Mouse (Mus musculus) E14TG2a.4 (cell line): Measurements from ENCODE around the gene Lpp.

ENCODE experiments used
- H3K27me3 ChIP-seq: 2 replicates; pipeline ENCODE4 v1.6.1; 2014; ENCODE audit warnings: low read length, control low read depth; ENCODE audit not compliant: insufficient read depth
- H3K36me3 ChIP-seq: 2 replicates; pipeline ENCODE4 v1.6.1; 2014; ENCODE audit warnings: low read length, control low read depth; ENCODE audit not compliant: insufficient read depth
- H3K4me1 ChIP-seq: replicated peaks from 2 replicates; pipeline ENCODE4 v1.6.1; 2014; ENCODE audit warnings: low read depth, low read length, control low read depth
- H3K4me3 ChIP-seq: replicated peaks from 2 replicates; pipeline ENCODE4 v1.5.1; 2014; ENCODE audit warnings: mild to moderate bottlenecking, low read length
- H3K9me3 ChIP-seq: 2 replicates; pipeline ENCODE4 v1.6.1; 2014; ENCODE audit warnings: low read length, control low read depth
- CTCF ChIP-seq: conservative IDR thresholded peaks from 2 replicates; pipeline ENCODE4 v1.5.1; 2014; ENCODE audit warnings: low read length
- NANOG ChIP-seq: IDR thresholded peaks from 2 replicates; pipeline ENCODE4 v1.6.1; 2014; ENCODE audit warnings: borderline replicate concordance, low read length, mixed read lengths
- POU5F1 ChIP-seq: IDR thresholded peaks from 2 replicates; pipeline ENCODE4 v1.6.1; 2014; ENCODE audit warnings: low read length, borderline replicate concordance

Lpp gene

GRCm38 (mm10) chr16:24423751-24424150, 30.4 kb downstream of the Lpp start:
- Histone ChIP-seq H3K36me3 (no peaks in the 10 kb centered on the region), H3K4me3 (no peak overlapping the region), H3K9me3 (no peaks in the 10 kb centered on the region), H3K4me1 (peaks cover 40% of the 10 kb centered on the region), H3K27me3 (no peaks in the 10 kb centered on the region)
- TF ChIP-seq NANOG = no peak
- no peak for TF ChIP-seq CTCF
- no peak for TF ChIP-seq POU5F1

DNA sequence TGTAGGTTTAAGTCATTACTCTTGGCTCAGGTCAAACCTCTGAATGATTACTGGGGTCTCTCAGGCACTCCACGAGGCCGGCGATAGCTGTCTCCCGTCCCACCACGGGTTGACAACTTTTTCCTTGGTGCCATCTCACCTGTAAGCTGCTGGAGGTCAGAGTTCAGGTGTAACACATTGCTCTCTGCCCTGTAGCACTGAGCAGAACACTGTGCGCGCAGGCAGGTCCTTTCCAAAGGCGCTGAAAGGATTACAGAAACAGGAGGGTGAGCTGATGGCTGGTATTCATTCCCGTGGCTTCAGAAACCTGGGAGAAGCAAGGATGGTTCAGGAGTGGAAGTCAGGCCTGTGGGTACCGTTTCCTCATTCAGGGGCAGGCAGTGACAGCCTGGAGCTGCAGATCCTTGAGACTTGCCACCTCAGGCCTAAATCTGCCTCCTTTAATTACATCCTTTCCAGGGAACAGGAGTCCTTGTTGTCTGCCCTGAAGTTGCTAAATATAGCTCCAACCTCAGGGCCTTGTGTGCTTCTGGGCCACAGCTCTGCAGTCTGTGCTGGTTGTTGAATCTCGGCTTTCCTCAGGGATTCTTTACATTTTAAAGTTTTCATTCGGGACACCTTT, 31.2 kb downstream of the Lpp start:
- TF ChIP-seq NANOG (no peak), CTCF (no peak), POU5F1 (no peak)
- Histone ChIP-seq H3K4me3 (no peak overlapping the region), H3K9me3 (no peaks in the 10 kb centered on the region), H3K36me3 (no peaks in the 10 kb centered on the region), H3K27me3 (no peaks in the 10 kb centered on the region), H3K4me1 (peaks cover 40% of the 10 kb centered on the region)

DNA sequence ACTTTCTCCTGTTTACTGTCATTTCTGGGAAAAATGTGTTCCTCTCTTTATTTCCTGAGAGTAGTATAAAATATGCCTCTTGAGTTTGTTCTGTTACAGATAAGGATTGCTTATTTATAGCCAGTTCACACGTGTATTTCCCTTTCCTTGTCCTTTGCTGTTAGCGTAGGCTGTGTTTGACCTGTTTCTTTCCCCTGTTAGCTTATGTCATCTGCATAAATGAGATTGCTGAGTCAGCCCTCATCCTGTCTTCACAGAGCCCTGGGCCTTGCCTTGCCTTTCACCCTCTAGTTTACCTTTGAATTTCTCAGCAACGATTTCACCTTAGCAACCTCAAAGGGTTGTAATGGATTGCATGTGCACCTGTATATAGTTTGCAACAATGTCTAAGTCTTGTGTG, 32.5 kb downstream of the Lpp start:
- H3K9me3 ChIP-seq = no peaks in the 10 kb centered on the region
- no peaks in the 10 kb centered on the region for H3K27me3 ChIP-seq
- no peaks in the 10 kb centered on the region for H3K36me3 ChIP-seq
- H3K4me3 ChIP-seq = no peak overlapping the region
- H3K4me1 ChIP-seq = peaks cover 33% of the 10 kb centered on the region
- TF ChIP-seq NANOG (no peak), CTCF (no peak), POU5F1 (no peak)

GRCm38 (mm10) chr16:24427606-24428005, 34.3 kb downstream of the Lpp start:
- H3K9me3 ChIP-seq = no peaks in the 10 kb centered on the region
- H3K4me3 ChIP-seq = no peak overlapping the region
- H3K36me3 ChIP-seq = no peaks in the 10 kb centered on the region
- TF ChIP-seq NANOG (no peak), POU5F1 (no peak), CTCF (no peak)
- H3K27me3 ChIP-seq = no peaks in the 10 kb centered on the region
- peaks cover 20% of the 10 kb centered on the region; the same call in 1 of the 2 replicates for H3K4me1 ChIP-seq

DNA sequence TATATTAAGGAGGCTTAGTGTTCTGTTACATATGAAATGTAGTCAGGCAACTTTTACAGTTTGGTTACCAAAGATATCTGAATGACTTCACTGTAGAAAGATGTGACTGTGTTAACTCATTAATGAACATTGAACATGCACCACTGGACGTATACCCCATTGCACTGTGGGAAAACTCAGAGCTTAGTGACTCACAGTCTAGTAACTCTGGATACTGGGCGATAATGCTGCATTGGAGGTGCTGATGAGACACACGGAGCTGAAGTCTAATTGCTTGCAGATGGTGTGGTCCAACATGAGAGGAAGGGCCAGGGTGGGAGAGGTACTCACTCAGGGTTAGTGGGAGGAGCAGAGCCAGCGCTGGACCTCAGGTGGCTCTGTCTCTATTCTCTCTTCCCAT, 34.7 kb downstream of the Lpp start:
- Histone ChIP-seq H3K9me3 (no peaks in the 10 kb centered on the region), H3K36me3 (no peaks in the 10 kb centered on the region), H3K4me1 (peaks cover 21% of the 10 kb centered on the region; the same call in 1 of the 2 replicates), H3K27me3 (no peaks in the 10 kb centered on the region), H3K4me3 (no peak overlapping the region)
- TF ChIP-seq NANOG (no peak), CTCF (no peak), POU5F1 (no peak)

GRCm38 (mm10) chr16:24428742-24429141, 35.4 kb downstream of the Lpp start:
- H3K9me3 ChIP-seq = no peaks in the 10 kb centered on the region
- no peaks in the 10 kb centered on the region for H3K36me3 ChIP-seq
- peaks cover 25% of the 10 kb centered on the region for H3K4me1 ChIP-seq
- no peak overlapping the region for H3K4me3 ChIP-seq
- TF ChIP-seq POU5F1 (no peak), CTCF (no peak), NANOG (no peak)
- H3K27me3 ChIP-seq = no peaks in the 10 kb centered on the region

DNA sequence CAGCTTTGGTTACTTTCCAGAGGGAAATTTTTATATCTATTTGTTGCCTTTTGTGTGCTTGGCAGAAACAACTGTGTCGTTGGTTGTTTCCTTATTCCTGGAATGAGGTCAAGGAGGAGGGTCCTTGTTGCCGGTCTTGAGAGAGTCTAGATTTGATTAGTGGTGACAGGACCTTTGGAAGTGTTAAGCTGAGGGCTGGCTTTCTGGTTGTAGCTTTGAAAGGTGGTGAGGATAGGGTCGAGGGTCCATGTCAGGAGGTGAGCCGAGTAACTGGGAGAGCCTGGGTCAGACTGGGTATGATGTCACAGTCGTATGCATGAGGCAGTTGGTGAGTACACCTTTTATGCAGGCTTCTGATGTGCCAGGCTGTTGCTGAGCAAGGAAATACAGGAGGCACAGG, 36.4 kb downstream of the Lpp start:
- Histone ChIP-seq H3K4me1 (peaks cover 32% of the 10 kb centered on the region), H3K9me3 (no peaks in the 10 kb centered on the region), H3K4me3 (no peak overlapping the region), H3K27me3 (no peaks in the 10 kb centered on the region), H3K36me3 (no peaks in the 10 kb centered on the region)
- TF ChIP-seq NANOG (no peak), POU5F1 (no peak), CTCF (no peak)

GRCm38 (mm10) chr16:24431808-24432207, 38.5 kb downstream of the Lpp start:
- Histone ChIP-seq H3K4me3 (no peak overlapping the region), H3K9me3 (no peaks in the 10 kb centered on the region), H3K4me1 (peaks cover 31% of the 10 kb centered on the region), H3K36me3 (no peaks in the 10 kb centered on the region), H3K27me3 (no peaks in the 10 kb centered on the region)
- TF ChIP-seq POU5F1 (no peak), NANOG (no peak), CTCF (no peak)

DNA sequence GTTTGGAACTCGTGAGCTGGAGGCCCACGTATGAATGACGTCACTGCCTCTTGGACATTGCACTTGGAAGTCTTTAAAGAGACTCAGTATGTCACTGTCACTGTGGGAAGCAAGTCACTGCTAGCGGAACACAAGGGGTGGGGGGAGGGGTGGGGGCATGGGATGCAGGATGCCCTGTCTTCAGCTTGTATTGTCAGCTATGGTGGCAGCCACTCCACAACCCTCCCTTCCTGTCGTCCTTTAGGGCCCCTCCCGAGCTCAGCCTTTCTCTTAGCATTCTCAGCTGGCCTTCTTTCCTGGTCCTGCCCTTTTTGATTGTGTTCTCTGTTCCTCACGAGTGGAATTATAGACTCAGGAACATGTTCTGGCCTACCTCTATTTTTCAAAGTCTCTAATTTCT, 40.3 kb downstream of the Lpp start:
- Histone ChIP-seq H3K4me3 (no peak overlapping the region), H3K4me1 (peaks cover 29% of the 10 kb centered on the region), H3K27me3 (no peaks in the 10 kb centered on the region), H3K36me3 (no peaks in the 10 kb centered on the region), H3K9me3 (no peaks in the 10 kb centered on the region)
- TF ChIP-seq CTCF = no peak
- TF ChIP-seq POU5F1 = no peak
- TF ChIP-seq NANOG = no peak
